Mouse (Mus musculus): ENCODE measurements around the gene Med12.

The Med12 gene

GRCm38 (mm10) chrX:101273875-101274738 lies at the start of gene Med12:
Gene Med12 (plus strand): TSS chrX:101274030.
- DNase-seq (ENCODE audit: low read depth, low spot score): peak; percentile 89

GRCm38 (mm10) chrX:101245011-101245410 lies 28.8 kb upstream of the Med12 start:
- DNase-seq (ENCODE audit: low read depth, low spot score): no peak

GRCm38 (mm10) chrX:101253952-101254729 lies 19.7 kb upstream of the Med12 start, which contains the start of gene Foxo4:
Gene Foxo4 (plus strand): TSS chrX:101254528.
- DNase-seq (ENCODE audit: low read depth, low spot score): peak; percentile 88

DNA sequence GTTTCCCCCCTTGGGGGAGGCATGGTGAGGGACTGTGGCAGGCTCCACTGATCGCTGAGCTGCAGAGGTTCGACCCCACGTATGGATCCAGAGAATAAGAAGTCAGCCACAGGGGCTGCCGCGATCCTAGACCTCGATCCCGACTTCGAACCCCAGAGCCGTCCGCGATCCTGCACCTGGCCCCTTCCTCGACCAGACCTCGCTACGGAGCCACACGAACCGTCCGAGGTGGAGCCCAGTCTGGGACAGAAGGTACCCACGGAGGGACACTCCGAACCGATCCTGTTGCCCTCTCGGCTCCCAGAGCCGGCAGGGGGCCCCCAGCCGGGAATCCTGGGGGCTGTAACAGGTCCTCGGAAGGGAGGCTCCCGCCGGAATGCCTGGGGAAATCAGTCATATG lies 19.1 kb upstream of the Med12 start:
- DNase-seq (ENCODE audit: low read depth, low spot score): no peak

- no peak for DNase-seq (ENCODE audit: low read depth, low spot score)
Observed at GRCm38 (mm10) chrX:101256603-101257002, 17.2 kb upstream of the Med12 start.

DNA sequence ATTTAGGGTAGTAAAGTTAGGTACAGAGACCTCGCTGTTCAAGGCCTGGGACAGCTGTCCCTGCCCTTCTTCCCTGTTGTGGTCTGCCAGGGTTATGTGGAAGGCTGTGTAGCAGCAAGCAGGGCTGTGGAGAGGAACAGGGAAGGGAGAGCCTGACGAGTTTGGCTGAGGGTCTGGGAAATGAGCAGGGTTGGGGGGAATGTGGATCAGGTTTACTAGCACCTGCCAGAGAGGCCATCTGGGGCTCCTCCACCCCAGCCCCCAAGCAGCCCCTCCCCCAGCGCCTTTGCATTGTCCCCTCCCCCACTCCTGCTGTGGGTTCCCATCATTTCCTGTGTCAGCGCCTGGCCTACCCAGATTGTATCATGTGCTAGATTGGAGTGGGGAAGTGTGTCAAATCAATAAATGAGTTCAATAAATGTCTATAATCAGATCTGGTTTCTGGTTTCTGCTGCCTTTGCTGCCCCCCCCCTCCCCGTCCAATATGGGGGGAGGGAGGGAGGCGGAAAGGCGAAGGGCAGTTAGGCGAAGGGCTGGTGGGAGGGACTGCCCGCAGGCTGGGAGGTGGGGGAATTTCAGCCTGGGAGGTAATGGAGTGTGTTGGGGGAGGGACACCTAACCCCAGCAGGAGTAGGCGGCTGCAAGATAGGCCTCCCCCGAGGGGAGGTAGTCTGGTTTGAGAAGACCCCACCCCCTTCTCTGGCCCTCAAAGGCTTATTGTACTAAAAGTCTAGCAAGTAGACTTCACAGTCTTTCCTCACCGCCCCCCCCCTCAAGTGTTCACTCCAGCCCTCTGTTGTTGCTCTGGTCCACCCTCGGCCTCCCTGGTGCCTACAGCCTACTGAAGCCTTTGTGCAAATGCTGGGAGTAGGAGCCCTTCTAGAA lies 13.1 kb upstream of the Med12 start:
- DNase-seq (ENCODE audit: low read depth, low spot score): no peak

DNA sequence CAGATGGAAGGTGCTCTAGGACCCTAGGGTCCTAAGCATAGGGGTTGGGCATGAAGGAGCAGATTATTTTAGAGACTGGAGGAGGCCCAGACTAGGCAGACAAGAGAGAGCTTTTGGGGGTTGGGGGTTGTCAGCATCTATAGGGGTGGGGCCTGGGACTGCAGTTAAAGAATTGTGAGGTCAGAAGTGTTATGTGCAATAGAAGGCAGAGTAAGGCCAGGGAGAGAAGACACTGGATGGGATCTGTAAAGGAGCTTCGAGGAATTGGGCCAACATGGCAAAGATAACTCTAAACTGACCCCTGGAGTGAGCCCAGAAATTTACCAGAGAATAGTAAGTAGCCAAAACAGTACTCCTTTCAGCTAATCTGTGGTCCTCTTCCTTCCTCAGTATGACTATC lies 9.9 kb upstream of the Med12 start, which contains the start of gene Gm614:
TSS of gene Gm614 (minus strand) at position 101 of the 400 bp plus-strand sequence.
- no peak for DNase-seq (ENCODE audit: low read depth, low spot score)

DNA sequence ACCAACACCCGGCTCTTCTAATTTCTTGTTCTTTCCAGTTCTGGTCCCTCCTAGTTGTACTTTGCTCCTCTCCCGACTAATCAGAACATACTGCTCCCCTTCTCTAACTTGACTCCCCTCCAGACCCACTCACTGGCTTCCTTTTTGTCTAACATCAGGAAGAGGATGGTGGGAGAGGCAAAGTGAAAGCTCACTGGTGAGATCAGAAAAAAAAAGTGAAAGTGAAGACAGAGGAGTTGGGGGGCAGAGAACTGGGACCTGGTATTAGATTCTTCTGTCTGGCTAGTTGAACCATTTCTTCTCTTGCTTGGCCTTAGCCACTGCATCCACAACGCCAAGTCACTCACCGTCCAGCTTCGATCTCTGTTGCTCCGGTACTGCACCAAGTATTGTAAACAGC lies 7.2 kb upstream of the Med12 start:
- DNase-seq (ENCODE audit: low read depth, low spot score): no peak

DNA sequence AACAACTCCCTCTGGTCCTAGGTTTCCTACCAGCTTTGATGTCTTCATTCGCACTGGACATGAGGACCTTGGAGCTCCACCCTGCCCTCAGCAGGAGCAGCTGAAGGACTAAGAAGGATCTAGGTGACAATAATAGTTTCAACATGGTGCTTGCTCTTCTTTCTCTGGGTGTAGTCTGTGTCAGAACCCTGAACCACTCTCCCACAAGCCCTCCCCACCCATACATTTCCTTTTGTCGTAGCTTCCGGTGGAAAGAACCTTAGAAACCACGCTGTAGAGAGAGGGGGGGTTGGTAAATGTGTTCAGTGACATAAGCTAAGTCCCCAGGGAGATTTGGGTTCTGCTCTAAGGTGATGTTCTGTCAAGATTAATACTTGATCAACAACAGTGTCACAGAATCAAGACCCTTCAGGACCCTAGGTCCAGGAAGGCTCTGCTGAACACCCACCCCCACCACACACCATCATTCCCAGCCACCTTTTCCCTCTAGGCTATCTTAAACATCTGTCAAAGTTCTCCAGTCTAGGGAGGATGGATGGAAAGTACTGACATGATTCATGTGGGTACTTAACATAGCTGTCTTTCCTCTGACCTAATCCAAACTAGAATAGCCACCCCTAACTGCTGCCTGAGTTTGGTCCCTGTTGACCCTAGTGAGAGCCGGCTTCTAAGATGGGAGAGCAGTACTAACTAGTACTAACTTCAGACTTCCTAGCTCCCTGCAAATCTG lies 5.6 kb upstream of the Med12 start, which contains the start of gene Il2rg:
TSS of gene Il2rg (minus strand) at position 231 of the 730 bp plus-strand sequence.
- peak; percentile 14 for DNase-seq (ENCODE audit: low read depth, low spot score)

- no peak for DNase-seq (ENCODE audit: low read depth, low spot score)
Observed at GRCm38 (mm10) chrX:101268755-101269124, 5.1 kb upstream of the Med12 start, which contains the start of gene Gm20489. Gene Gm20489 (minus strand): TSS chrX:101269023.

GRCm38 (mm10) chrX:101273410-101273809 lies 420 bp upstream of the Med12 start:
- no peak for DNase-seq (ENCODE audit: low read depth, low spot score)

DNA sequence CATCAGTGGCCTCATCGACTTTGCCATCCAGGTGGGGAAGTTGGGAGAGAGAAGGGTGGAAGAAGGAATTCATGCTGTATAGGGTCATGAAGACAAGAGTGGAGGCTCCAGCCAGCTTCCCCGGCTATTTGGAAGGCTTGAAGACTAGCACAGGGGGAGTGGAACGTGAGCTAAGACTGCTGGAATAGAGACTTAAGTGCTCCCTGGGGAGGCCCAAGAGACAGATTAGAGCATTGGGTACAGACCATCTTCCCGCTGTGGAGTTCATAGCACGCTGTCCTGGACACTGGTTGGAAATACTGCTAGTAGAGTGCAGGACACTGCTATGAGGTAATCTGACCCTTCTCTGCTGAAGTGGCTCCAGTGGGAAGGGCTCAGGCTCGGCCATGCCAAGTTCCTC lies 9.0 kb downstream of the Med12 start:
- DNase-seq (ENCODE audit: low read depth, low spot score): no peak

- peak; percentile 29 for DNase-seq (ENCODE audit: low read depth, low spot score)
Observed at GRCm38 (mm10) chrX:101285534-101285933, 11.7 kb downstream of the Med12 start.

DNA sequence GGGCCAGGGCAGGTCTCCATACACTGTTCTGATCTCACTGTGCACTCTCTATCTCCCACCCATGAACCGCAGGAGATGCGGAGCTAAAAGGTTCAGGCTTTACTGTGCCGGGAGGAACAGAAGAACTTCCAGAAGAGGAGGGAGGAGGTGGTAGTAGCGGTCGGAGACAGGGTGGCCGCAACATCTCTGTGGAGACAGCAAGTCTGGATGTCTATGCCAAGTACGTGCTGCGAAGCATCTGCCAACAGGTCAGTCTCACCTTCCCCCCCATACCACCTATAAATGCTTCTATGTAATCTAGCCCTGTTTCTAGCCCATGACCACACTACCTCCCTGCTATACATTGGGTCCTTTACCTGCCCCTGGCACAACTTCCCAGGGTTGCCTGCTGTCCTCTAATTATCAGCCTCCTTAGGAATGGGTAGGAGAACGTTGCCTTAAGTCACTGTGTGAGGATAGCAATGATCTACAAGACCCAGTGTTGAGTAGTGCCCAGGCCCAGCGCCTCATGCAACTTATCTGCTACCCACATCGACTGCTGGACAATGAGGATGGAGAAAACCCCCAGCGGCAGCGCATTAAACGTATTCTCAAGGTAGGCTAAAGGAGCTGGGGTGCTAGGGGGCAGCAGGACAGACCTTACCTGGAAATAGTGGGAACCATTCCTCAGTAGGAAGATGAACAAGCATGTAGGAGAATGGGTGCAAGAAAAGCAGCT lies 12.3 kb downstream of the Med12 start:
- no peak for DNase-seq (ENCODE audit: low read depth, low spot score)

DNA sequence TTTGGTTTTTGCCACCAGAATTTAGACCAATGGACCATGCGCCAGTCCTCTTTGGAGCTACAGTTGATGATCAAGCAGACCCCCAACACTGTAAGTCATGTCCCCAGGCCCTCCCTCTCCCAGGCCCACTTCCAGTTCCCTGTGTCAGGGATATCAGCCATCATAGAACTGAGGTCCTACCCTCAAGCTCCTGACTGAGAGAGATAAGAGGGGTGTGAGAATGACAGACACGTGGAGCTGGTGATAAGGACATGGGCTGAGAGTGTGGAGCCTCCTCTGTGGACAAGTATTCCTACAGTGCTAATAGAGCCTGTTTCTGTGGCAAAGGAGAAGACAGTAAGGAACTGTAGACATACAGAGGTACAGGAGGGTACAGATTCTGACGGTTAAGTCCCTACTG lies 13.7 kb downstream of the Med12 start:
- no peak for DNase-seq (ENCODE audit: low read depth, low spot score)

DNA sequence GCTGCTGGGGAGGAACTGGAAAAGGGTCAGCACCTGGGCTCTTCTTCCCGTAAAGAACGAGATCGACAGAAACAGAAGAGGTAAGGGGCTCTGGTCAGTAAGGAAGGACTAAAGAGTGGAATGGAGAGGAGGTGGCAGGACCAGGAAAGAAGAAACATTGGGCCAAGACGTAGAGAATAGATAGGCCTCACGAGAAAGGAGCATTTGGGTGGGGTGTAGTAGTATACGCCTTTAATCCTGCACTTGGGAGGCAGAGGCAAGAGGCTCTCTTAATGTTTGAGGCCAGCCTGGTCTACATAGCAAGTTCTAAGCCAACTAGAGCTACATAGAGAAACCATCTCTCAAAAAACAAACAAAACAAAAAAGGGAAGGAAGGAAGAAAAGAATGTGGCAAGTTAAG lies 14.6 kb downstream of the Med12 start:
- no peak for DNase-seq (ENCODE audit: low read depth, low spot score)

DNA sequence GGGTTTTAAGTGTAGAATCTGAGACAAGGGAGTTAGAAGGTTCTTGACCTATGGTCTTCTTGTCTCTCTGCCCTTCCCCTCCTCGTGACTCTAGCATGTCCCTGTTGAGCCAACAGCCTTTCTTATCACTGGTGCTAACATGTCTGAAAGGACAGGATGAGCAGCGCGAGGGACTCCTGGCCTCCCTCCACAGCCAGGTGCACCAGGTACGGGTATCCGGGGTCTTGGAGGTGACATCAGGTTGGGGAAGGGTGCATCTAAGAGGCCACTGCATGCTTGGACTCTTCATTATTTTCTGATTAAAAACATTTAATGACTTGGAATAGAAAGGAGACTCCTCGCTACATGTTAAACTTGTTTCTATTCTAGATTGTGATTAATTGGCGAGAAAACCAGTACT lies 15.2 kb downstream of the Med12 start:
- DNase-seq (ENCODE audit: low read depth, low spot score): no peak

- no peak for DNase-seq (ENCODE audit: low read depth, low spot score)
Observed at GRCm38 (mm10) chrX:101290111-101290510, 16.3 kb downstream of the Med12 start.

- DNase-seq (ENCODE audit: low read depth, low spot score): no peak
Observed at GRCm38 (mm10) chrX:101299055-101299454, 25.2 kb downstream of the Med12 start, which contains the start of gene Nlgn3. Gene Nlgn3 (plus strand): TSS chrX:101299168.
